Mouse (Mus musculus) liver, embryonic 11.5 days (tissue): ENCODE results near the gene Cptp. TPM values are rescaled to one million over a fixed set of nuclear protein-coding genes. Genes with fewer than 3 reads are reported as not detected.
A peak's percentile ranks its signal among the peaks of the same experiment; 100 is the strongest.

Source experiments
- ATAC-seq: fragments of 200-750 bp; cut with Nextera tagmentation; replicated peaks from 2 replicates; pipeline ENCODE4 v1.8.0; 2017; ENCODE audit warnings: moderate number of reproducible peaks, mild to moderate bottlenecking, moderate TSS enrichment, moderate library complexity; ENCODE audit not compliant: low FRiP score
- DNase-seq: peaks from one replicate; pipeline ENCODE4 v3.0.0-alpha.2; 2017; ENCODE audit warnings: low spot score
- H3K27ac ChIP-seq: fragments of 300-500 bp; sonication (generic); 2 replicates; pipeline ENCODE4 v1.5.1; 2014; ENCODE audit warnings: mild to moderate bottlenecking, low read depth, low read length, control low read depth
- H3K27me3 ChIP-seq: fragments of 300-500 bp; sonication (generic); replicated peaks from 2 replicates; pipeline ENCODE4 v1.6.1; 2014; ENCODE audit warnings: low read length, mixed read lengths; ENCODE audit not compliant: control insufficient read depth, insufficient read depth
- H3K36me3 ChIP-seq: fragments of 300-500 bp; sonication (generic); 2 replicates; pipeline ENCODE4 v1.6.1; 2014; ENCODE audit warnings: mild to moderate bottlenecking, low read length, moderate library complexity, mixed read lengths; ENCODE audit not compliant: control insufficient read depth, insufficient read depth
- H3K4me1 ChIP-seq: fragments of 300-500 bp; sonication (generic); replicated peaks from 2 replicates; pipeline ENCODE4 v1.6.1; 2014; ENCODE audit warnings: low read length, mixed read lengths; ENCODE audit not compliant: control insufficient read depth, insufficient read depth
- H3K4me2 ChIP-seq: fragments of 300-500 bp; sonication (generic); 2 replicates; pipeline ENCODE4 v1.6.1; 2014; ENCODE audit warnings: mild to moderate bottlenecking, control low read depth, moderate library complexity
- H3K4me3 ChIP-seq: fragments of 300-500 bp; sonication (generic); 2 replicates; pipeline ENCODE4 v1.5.1; 2014; ENCODE audit warnings: low read depth, low read length, control low read depth
- H3K9ac ChIP-seq: fragments of 300-500 bp; sonication (generic); 2 replicates; pipeline ENCODE4 v1.6.1; 2014; ENCODE audit warnings: low read depth, low read length, control low read depth
- H3K9me3 ChIP-seq: fragments of 300-500 bp; sonication (generic); 2 replicates; pipeline ENCODE4 v1.6.1; 2016; ENCODE audit warnings: low read length, inconsistent platforms, mixed read lengths; ENCODE audit not compliant: control insufficient read depth
- WGBS: fragments of 180-500 bp; shearing (Covaris S2); extraction: QIAGEN DNeasy Blood & Tissue Kit; methylation state at CpG from one replicate; pipeline ENCODE4 v1.1.7; 2014; 5-methylcytosine and 5-hydroxymethylcytosine counted together
- polyA plus RNA-seq: library from polyadenylated mRNA; unstranded; fragments of >200 nt; fragmentation: Nextera tagmentation; extraction: Ambion mirVana; gene quantifications from 2 replicates; pipeline ENCODE4 v1.2.1, GENCODE M21; 2014

Cptp gene
- polyA plus RNA-seq, 1 experiment from 2014 or later, result 16.4 TPM

GRCm38 (mm10) chr4:155841651-155842270 lies 27.5 kb downstream of the Cptp start:
- no peak for ATAC-seq
- Histone ChIP-seq H3K4me1 (peaks cover 28% of the 10 kb centered on the region), H3K27ac (no peak overlapping the region), H3K9ac (no peak overlapping the region), H3K4me2 (peak overlapping the region; percentile 98), H3K9me3 (no peaks in the 10 kb centered on the region), H3K27me3 (peaks cover 8% of the 10 kb centered on the region), H3K4me3 (peak overlapping the region; percentile 59), H3K36me3 (0 out of 2 replicates have a peak, but pooled peaks cover 3% of the 10 kb centered on the region)
- 38% methylated on average over 38 of the region's 38 CpGs for WGBS
- DNase-seq, result no peak

DNA sequence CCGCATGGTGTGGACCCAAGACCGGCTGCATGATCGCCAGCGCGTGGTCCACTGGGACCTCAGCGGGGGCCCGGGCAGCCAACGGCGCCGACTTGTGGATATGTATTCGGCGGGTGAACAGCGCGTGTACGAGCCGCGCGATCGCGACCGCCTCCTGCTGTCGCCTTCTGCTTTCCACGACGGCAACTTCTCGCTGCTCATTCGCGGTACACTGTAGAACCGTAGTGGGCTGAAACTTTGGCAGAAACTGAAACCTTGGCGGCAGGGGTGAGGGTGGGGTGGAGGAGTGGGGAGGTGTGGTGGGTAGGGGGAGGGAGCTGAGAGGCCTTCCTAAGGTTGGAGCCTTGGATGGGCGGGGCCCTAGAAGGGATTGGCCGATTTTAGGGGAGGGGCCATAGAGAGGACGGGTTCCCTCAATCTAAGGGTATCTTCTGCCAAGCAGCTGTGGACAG lies 28.2 kb downstream of the Cptp start:
- no peaks in the 10 kb centered on the region for H3K9me3 ChIP-seq
- 0 out of 2 replicates have a peak, but pooled peaks cover 3% of the 10 kb centered on the region for H3K36me3 ChIP-seq
- no peak overlapping the region for H3K27ac ChIP-seq
- WGBS, result 1% methylated on average over 32 of the region's 32 CpGs
- H3K9ac ChIP-seq, result peak overlapping the region; percentile 70
- DNase-seq (peak; percentile 61), ATAC-seq (peak; percentile 82)
- H3K4me1 ChIP-seq, result peaks cover 24% of the 10 kb centered on the region
- peaks cover 8% of the 10 kb centered on the region for H3K27me3 ChIP-seq
- H3K4me2 ChIP-seq, result peak overlapping the region; percentile 98
- H3K4me3 ChIP-seq, result peak overlapping the region; percentile 59

DNA sequence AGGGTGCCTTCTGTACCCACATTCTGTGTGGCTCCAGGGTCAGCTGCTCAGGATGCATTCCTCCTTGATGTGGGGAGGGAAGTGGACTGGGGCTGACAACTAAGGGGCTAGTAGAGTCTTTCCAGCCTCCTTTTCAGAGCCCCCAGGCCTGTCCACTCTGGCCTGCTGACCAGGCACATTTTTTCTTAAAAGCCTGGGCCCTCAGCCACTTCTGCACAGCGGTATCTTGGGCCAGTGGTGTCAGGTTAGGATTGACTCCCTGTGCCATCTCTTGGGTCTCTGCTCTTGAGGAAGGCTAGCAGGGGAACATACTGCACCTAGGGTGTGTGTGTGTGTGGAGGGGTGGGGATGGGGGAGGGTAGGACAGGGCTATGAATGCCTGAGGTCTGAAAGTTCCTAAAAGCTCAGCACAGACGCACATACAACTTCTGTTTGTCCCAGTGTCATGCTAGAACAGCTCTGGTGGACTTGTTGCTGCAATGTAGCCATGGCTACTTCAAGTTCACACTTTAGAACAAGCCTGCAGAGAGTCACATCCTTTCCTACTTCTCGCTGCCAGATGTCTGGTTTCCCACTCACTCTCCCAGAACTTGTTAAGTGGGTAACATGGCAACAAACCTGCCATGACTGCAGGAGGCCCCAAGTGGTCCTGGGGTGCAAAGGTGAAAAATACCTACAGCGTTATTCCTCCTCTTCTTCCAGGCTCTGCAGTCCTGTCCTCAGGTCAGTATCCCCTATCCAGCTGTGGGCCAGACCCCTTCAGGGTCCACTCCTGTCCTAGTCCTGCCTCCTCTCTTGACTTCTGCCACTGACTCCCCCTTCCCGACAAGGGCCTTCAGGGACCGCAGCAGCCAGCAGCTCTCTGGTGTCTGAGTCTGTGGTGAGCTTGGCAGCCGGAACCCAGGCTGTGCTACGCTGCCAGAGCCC lies 28.9 kb downstream of the Cptp start:
- Histone ChIP-seq H3K27ac (no peak overlapping the region), H3K9ac (peak overlapping the region; percentile 70), H3K4me3 (peak overlapping the region; percentile 59), H3K9me3 (no peaks in the 10 kb centered on the region), H3K27me3 (peaks cover 8% of the 10 kb centered on the region), H3K4me2 (peak overlapping the region; percentile 98), H3K36me3 (0 out of 2 replicates have a peak, but pooled peaks cover 3% of the 10 kb centered on the region), H3K4me1 (peaks cover 24% of the 10 kb centered on the region)
- peak; percentile 29; the same call in 1 of the 2 replicates for ATAC-seq
- 17% methylated on average over 8 of the region's 8 CpGs for WGBS
- no peak for DNase-seq

DNA sequence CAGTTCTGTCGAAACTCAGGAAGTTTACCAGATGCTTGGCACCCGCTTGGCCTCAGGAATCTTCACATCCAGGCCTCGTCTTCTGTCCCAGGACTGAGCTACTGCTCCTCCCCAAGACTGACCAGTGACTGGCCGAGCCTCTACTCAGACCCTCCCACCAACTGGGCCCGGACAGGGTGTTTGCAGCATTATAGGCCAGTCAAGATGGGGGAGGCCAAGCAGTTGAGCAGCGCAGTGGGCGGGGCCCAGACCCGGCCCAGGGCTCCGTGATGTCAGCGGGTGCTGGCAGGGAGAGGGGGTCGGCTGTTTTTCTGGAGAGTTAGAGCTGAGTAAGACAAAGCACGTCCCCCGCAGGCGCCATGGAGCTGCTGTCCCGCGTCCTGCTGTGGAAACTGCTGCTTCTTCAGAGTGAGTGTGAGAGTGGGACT lies 29.7 kb downstream of the Cptp start, which contains the start of gene Mxra8:
Mxra8 (plus strand) TSS at position 198 of the 428 bp plus-strand sequence.
- peaks cover 24% of the 10 kb centered on the region for H3K4me1 ChIP-seq
- H3K4me3 ChIP-seq, result peak within 1 kb of the TSS; percentile 59
- H3K27ac ChIP-seq, result no peak within 1 kb of the TSS
- peak within 1 kb of the TSS; percentile 35 for H3K9ac ChIP-seq
- WGBS, result 8% methylated on average over 16 of the region's 16 CpGs
- no peaks in the 10 kb centered on the region for H3K9me3 ChIP-seq
- peaks cover 8% of the 10 kb centered on the region for H3K27me3 ChIP-seq
- DNase-seq (peak; percentile 71), ATAC-seq (peak; percentile 60)
- H3K36me3 ChIP-seq, result 0 out of 2 replicates have a peak, but pooled peaks cover 3% of the 10 kb centered on the region
- H3K4me2 ChIP-seq, result peak within 1 kb of the TSS; percentile 98

DNA sequence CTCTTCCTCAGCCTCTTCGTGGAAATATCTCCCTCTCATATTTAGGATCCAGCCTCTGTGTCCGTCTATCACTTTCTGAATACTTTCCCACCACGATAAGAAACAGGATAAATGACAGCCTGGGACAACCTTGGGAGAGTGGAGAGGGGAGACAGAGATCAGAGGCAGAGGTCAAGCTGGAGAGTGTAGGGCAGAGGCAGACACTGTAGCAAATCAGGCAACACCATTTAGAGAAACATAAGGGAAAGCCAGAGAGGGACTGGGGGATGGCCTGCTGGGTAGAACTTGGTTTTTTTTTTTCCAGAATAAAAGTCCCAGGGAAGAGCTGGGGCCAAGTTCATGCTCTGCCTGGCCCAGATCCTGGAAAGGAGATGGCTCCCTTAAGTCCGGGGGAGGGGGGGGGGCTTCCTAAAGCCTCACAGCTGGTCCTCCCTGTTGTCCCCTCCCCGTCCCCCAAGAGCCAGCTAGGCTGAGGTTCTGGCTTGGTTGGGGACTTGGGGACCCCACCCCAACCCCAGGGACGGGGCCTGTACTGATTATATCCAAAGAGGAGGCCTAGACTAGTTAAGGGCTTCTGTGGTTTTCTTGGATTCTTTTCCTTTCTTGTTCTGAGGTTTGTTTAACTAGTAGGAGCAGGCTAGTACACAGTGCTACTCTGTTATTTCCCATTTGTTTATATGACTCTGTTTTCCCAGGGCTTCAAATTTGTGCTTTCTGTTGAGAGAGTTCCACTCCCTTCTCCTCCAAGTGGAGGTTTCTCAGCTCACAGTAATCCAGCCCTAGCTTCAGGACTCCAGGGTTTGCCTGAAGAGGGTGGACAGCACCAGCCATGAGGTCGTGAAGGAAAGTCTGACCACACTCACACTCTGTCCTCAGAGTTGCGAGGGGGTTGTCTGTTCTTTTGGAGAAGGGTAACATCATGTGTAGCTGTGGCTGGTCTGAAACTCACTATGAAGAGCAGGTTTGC lies 30.8 kb downstream of the Cptp start:
- no peak for ATAC-seq
- Histone ChIP-seq H3K4me1 (peaks cover 32% of the 10 kb centered on the region), H3K27me3 (peaks cover 8% of the 10 kb centered on the region), H3K9ac (no peak overlapping the region), H3K4me2 (no peak overlapping the region), H3K27ac (no peak overlapping the region), H3K4me3 (no peak overlapping the region), H3K36me3 (0 out of 2 replicates have a peak, but pooled peaks cover 5% of the 10 kb centered on the region), H3K9me3 (no peaks in the 10 kb centered on the region)
- WGBS, result 46% methylated on average over 8 of the region's 8 CpGs
- DNase-seq, result no peak

DNA sequence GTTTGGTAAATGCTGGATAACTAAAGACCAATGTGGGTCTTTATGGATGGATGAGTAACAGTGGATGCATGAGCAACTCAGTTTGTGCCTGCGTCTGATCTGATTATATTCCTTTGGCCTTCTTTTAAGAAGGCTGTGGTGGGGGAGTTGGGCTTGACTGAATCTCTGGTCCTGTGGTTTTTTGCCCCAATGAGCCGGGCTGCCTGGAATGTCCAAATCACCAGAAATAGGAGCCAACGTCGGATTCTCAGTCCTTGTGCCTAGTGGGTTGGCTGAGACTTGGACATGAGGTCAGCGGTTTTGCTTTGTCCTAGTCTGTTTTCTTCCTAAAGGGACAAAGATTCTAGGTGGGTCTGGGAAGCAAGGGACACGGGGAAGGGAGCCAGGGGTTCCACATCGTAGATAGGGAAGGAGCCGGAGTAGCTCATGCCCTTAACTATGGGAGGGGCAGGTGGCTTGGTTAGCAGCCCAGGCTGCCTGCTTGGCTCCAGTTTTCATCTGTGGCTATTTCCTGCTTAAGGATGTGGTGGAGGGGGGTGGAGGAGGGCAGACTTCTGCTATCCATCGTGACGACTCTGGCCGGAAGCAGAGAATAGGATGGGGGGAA lies 31.7 kb downstream of the Cptp start:
- H3K36me3 ChIP-seq, result 0 out of 2 replicates have a peak, but pooled peaks cover 5% of the 10 kb centered on the region
- ATAC-seq (no peak), DNase-seq (no peak)
- peaks cover 8% of the 10 kb centered on the region for H3K27me3 ChIP-seq
- H3K4me2 ChIP-seq, result no peak overlapping the region
- 41% methylated on average over 11 of the region's 11 CpGs for WGBS
- no peak overlapping the region for H3K9ac ChIP-seq
- no peaks in the 10 kb centered on the region for H3K9me3 ChIP-seq
- H3K27ac ChIP-seq, result 0 out of 2 replicates have a peak overlapping the region, but pooled peaks have one; percentile 8
- H3K4me3 ChIP-seq, result no peak overlapping the region
- peaks cover 39% of the 10 kb centered on the region for H3K4me1 ChIP-seq

- WGBS, result 41% methylated on average over 2 of the region's 2 CpGs
- 0 out of 2 replicates have a peak, but pooled peaks cover 5% of the 10 kb centered on the region for H3K36me3 ChIP-seq
- DNase-seq, result no peak
- H3K9ac ChIP-seq, result no peak overlapping the region
- H3K9me3 ChIP-seq, result no peaks in the 10 kb centered on the region
- no peaks in the 10 kb centered on the region for H3K27me3 ChIP-seq
- H3K4me2 ChIP-seq, result no peak overlapping the region
- ATAC-seq, result peak; percentile 11
- no peak overlapping the region for H3K27ac ChIP-seq
- H3K4me1 ChIP-seq, result peaks cover 22% of the 10 kb centered on the region
- no peak overlapping the region; the same call in 1 of the 2 replicates for H3K4me3 ChIP-seq
These were observed 35.4 kb downstream of the Cptp start for GRCm38 (mm10) chr4:155833836-155834235.
